Mouse (Mus musculus) colon, adult 2 months (tissue): ENCODE data around the gene Pecam1. TPM values are rescaled to one million over a fixed set of nuclear protein-coding genes. Genes with fewer than 3 reads are reported as not detected.

ENCODE experiments used
- polyA plus RNA-seq: library from polyadenylated mRNA; depleted of rRNA; stranded (reverse); fragments of >200 nt; gene quantifications from 2 replicates; pipeline ENCODE4 v1.2.3, GENCODE M21; 2012; rRNA removed

The Pecam1 gene
- polyA plus RNA-seq: 14.1 and 16.5 TPM in 2 replicates

DNA sequence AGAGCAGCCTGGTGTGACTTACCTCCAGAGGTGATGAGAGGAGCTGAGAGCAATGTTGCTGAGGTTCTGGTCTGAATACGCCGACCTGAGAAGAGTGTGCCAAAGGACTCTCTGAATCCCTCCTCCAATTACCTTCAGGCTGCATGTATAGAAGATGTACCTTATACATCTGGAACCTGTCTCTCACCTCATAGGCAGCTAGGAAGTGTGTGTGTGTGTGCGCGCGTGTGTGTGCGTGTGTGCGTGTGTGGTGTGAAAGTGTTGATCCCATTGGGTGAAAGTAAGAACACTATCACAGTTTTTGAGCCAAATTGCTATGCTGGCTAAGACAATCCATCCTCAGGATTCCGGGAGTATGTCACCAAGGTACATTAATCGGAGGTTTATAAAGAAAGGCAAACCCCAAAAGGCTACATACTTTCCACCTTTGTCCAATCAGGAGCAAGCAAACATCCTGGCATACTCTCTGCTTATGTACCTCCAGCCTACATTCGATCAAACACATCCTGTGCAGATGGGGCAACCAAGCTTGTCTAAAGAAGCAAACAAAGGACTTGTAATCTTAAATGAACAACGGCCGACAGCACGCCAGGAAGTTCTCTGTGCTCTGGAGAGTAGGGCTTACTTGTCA is at the start of gene Pecam1:
Gene Pecam1, minus strand, starts transcription at position 508 of the 631 bp plus-strand sequence.

DNA sequence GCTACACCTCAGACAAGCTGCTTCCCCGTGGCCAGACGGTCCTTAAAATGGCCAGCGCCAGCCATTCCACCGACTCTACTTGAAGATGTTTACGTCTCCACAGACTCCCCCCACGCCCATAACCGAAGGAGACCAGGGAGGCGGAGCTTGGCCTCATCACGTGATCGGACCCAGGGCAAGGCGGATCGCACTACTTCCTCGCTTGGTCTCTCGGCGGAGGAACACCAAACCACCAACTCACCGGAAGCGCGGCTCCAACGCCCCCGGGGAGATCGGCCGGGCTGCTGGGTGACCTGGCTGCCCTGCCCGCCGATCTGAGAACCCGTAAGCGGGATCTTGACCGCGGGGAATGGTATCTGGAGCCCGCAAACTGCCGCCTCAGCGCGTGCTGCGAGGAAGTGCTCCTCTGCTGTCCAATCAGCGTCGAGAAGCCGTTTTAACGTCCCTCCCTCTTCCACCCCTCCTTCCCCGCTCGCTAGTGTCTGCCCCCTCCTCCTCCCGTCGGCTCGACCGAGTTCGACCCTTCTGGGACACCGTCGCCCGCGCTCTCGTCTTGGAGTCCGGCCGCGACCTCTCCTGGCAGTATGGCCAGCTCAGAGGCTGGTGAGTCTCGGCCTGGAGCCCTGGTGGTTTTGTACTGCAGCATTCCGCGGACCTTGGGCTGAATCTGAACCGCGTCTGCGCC is 38.5 kb upstream of the Pecam1 start, which contains the start of the genes Ddx5 and Cep95:
Gene Ddx5, minus strand, starts transcription at position 411 of the 685 bp plus-strand sequence.
Gene Cep95, plus strand, starts transcription at position 478 of the 685 bp plus-strand sequence.

DNA sequence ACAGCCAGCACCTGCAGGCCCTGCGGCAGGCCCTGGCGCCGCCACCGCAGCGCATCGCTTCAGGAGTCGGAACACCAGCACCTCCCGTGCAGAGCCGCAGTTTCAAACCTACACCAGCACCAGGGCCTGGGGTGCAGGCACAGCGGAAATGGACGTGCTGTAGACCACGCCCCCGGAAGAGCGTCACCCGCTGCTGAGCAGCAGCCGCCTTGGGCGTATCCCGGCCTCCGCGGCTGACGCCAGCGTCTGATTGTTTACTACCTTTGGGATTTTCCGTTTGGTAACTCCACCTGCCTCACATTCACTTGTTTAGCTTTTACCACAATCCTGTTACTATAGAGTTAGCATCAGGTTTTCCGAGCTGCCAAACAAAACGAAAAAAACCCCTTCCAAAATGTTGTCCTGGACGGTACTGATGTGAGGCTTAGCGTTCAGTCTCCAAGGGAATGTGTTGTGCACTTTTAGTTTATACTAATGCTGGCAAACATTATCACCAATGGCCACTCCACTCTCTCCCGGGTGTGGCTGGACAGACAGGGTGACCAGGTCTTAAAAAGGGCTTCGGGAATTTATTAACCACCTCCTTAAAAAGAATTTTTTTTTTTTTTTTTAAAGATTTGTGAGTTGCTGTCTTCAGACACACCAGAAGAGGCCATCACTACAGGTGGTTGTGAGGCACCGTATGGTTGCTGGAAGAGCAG is 29.1 kb upstream of the Pecam1 start, which contains the start of gene Polg2:
Gene Polg2, minus strand, starts transcription at position 150 of the 701 bp plus-strand sequence.

DNA sequence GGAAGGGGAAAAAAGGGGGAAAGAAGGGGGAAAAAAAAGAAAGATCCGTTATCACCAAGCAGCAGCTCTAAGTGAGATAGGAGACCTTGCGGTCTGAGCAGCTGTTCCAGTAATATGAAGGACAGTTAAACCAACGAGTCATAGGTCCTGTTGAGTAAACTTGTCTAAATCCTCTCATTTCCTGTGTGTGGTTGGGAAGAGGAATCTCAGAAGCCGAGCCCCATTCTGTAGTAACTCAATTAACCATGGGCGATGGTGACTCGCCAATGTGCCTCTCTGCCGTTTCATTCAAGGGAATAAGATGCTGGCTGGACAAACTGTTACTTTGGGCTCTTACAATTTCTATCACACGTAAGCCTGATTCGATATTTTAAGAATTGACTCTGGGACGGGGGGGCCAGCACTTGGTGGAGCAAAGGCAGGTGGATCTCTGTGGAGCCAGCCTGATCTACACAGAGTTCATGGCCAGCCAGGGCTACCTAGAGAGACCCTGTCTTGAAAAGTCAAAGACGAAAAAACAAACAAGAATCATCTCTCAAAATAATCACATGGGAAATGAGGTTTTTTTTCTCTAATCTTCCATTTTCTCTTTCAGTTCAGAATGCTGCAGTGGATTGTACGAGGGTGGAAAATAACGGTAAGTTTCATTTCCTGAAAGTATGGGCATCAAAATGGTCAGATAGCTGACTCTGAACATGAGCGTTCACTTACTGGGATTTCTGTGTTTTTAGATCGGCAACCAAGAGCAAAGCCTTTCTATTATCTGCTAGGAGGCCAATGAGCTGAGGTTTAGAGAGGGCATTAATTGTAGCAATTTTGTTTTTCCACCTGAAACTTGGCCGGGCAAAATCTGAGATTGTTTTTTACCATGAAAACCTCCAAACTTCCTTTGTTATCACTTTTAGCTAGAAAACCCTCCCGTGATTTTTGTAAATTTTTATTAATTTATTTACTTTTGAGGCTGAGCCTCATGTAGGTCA is 901 bp upstream of the Pecam1 start, which contains the start of gene Milr1:
Gene Milr1, plus strand, starts transcription at position 188 of the 980 bp plus-strand sequence.

DNA sequence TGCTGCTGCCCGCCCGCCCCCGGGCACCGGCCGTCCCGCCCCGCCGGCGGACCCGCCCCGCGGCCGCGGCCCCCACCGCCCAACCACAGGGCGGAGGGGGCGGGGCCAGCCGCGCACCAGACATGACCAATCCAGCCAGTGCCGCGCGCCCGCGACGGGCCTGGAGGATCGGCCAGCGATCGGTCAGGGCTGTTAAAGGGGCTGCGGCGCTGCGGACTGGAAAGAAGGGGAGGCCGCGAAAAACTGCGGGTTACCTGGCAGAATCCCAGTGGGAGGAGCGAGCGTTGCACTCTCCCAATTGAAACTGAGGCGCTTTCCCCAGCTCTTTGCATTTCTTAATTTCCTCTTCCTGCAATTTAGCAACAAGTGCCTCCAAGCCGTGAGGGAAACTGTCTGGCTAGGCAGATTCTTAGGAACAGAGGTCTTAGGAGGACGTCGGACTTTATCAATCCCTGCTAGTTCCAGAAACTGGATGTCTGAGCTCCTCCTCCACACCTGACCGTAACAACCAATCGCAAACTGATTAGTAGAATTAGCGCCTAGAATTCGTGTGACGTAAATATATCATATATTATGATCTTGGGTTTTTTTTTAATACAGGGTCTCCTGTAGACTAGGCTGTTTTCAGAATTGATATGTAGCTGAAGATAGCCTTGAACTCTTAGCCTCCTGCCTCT is 137.3 kb downstream of the Pecam1 start, which contains the start of gene Tex2:
Gene Tex2, minus strand, starts transcription at position 463 of the 677 bp plus-strand sequence.

Other genes with a start within 250 kb of the Pecam1 start
- 11.1 and 12.7 TPM in 2 replicates for gene Tex2, start 137.2 kb downstream of the Pecam1 start, polyA plus RNA-seq
- gene Milr1, start 598 bp upstream of the Pecam1 start, polyA plus RNA-seq: 0.64 and 0.90 TPM in 2 replicates
- gene Polg2, start 28.9 kb upstream of the Pecam1 start, polyA plus RNA-seq: 12.9 and 13.4 TPM in 2 replicates
- gene Ddx5, start 38.6 kb upstream of the Pecam1 start, polyA plus RNA-seq: 562 and 586 TPM in 2 replicates
- 1.4 and 1.6 TPM in 2 replicates for gene Cep95, start 38.6 kb upstream of the Pecam1 start, polyA plus RNA-seq
- 6.2 and 6.5 TPM in 2 replicates for gene Smurf2, start 170.1 kb upstream of the Pecam1 start, polyA plus RNA-seq
- 35.9 and 36.3 TPM in 2 replicates for gene Kpna2, start 248.9 kb upstream of the Pecam1 start, polyA plus RNA-seq